Mouse (Mus musculus) CH12.LX (cell line): ENCODE results near the gene Ints1. TPM values are rescaled to one million over a fixed set of nuclear protein-coding genes. Genes with fewer than 3 reads are reported as not detected.

ENCODE experiments used
- DNase-seq: peaks from one replicate; pipeline ENCODE4 v3.0.0-alpha.2; 2013; ENCODE audit errors: extremely low read depth
- H3K27ac ChIP-seq: 2 replicates; pipeline ENCODE4 v1.5.1; 2012; ENCODE audit warnings: low read depth, mild to moderate bottlenecking, control low read depth, moderate library complexity; ENCODE audit not compliant: insufficient read depth
- H3K27me3 ChIP-seq: replicated peaks from 2 replicates; pipeline ENCODE3; 2012; ENCODE audit warnings: inconsistent platforms
- H3K36me3 ChIP-seq, 2 experiments: replicated peaks in 1 of 2; 2 replicates each; pipeline versions ENCODE3 to v1.6.1; 2012; ENCODE audit warnings: inconsistent platforms in 1 of 2, low read length in 1 of 2, mild to moderate bottlenecking in 1 of 2, mixed read lengths in 1 of 2, moderate library complexity in 1 of 2; ENCODE audit not compliant: control insufficient read depth in 1 of 2, insufficient read depth in 1 of 2
- H3K4me1 ChIP-seq, 2 experiments: 2 replicates each; pipeline ENCODE4 v1.6.1; 2012; ENCODE audit warnings: inconsistent platforms in 1 of 2, moderate library complexity in 1 of 2; ENCODE audit not compliant: insufficient read depth in 2 of 2, control insufficient read depth in 1 of 2
- H3K4me2 ChIP-seq: 2 replicates; pipeline ENCODE4 v1.6.1; 2012; ENCODE audit warnings: low read depth, mild to moderate bottlenecking, control low read depth; ENCODE audit not compliant: poor library complexity, insufficient read depth, severe bottlenecking
- H3K4me3 ChIP-seq, 3 experiments: fragments of 150-350 bp in 1 of 3; sonication (generic) in 1 of 3; replicated peaks in 1 of 3; 2 replicates each; pipeline versions ENCODE3 to v1.5.1; 2011 to 2012; ENCODE audit warnings: low read depth in 2 of 3, low read length in 2 of 3, mild to moderate bottlenecking in 2 of 3, moderate library complexity in 2 of 3, control low read depth in 1 of 3, improper control_type of control experiment in 1 of 3, inconsistent platforms in 1 of 3, mixed read lengths in 1 of 3; ENCODE audit not compliant: poor library complexity in 1 of 3
- H3K79me2 ChIP-seq: replicated peaks from 2 replicates; pipeline ENCODE4 v1.6.1; 2012; ENCODE audit warnings: mild to moderate bottlenecking, moderate library complexity; ENCODE audit not compliant: control insufficient read depth, poor library complexity, insufficient read depth, severe bottlenecking; ENCODE audit errors: extremely low read depth
- H3K9ac ChIP-seq: 2 replicates; pipeline ENCODE4 v1.6.1; 2012; ENCODE audit warnings: low read depth, mild to moderate bottlenecking, control low read depth, moderate library complexity; ENCODE audit not compliant: insufficient read depth
- H3K9me3 ChIP-seq: replicated peaks from 2 replicates; pipeline ENCODE3; 2012; ENCODE audit warnings: low read length, inconsistent platforms, mixed read lengths
- CHD2 ChIP-seq: IDR thresholded peaks from 2 replicates; pipeline ENCODE4 v1.6.1; 2011; ENCODE audit warnings: low read length, improper control_type of control experiment
- CTCF ChIP-seq, 2 experiments: IDR thresholded peaks in 1 of 2; conservative IDR thresholded peaks in 1 of 2; 2 replicates each; pipeline ENCODE4 v1.5.1; 2011 to 2012; ENCODE audit warnings: low read depth in 2 of 2, low read length in 2 of 2, improper control_type of control experiment in 1 of 2, inconsistent platforms in 1 of 2, mild to moderate bottlenecking in 1 of 2, moderate library complexity in 1 of 2
- E2F4 ChIP-seq: IDR thresholded peaks from 2 replicates; pipeline ENCODE4 v1.6.1; 2011; ENCODE audit warnings: low read depth, low read length, improper control_type of control experiment; ENCODE audit not compliant: insufficient replicate concordance
- ELF1 ChIP-seq: IDR thresholded peaks from 2 replicates; pipeline ENCODE4 v1.6.1; 2014; ENCODE audit warnings: low read depth, mild to moderate bottlenecking, inconsistent platforms, low read length, improper control_type of control experiment
- ETS1 ChIP-seq: conservative IDR thresholded peaks from 2 replicates; pipeline ENCODE4 v1.6.1; 2012; ENCODE audit warnings: low read depth, mild to moderate bottlenecking, inconsistent platforms, low read length, improper control_type of control experiment, moderate library complexity
- GABPA ChIP-seq: IDR thresholded peaks from 2 replicates; pipeline ENCODE4 v1.6.1; 2012; ENCODE audit warnings: low read depth, low read length, improper control_type of control experiment, inconsistent platforms; ENCODE audit not compliant: insufficient replicate concordance
- IRF4 ChIP-seq: IDR thresholded peaks from 2 replicates; pipeline ENCODE4 v1.6.1; 2014; ENCODE audit warnings: low read depth, mild to moderate bottlenecking, inconsistent platforms, low read length, improper control_type of control experiment
- JUN ChIP-seq: IDR thresholded peaks from 2 replicates; pipeline ENCODE4 v1.6.1; 2011; ENCODE audit warnings: low read depth, mild to moderate bottlenecking, low read length, improper control_type of control experiment, moderate library complexity; ENCODE audit not compliant: insufficient read depth
- JUND ChIP-seq: conservative IDR thresholded peaks from 2 replicates; pipeline ENCODE4 v1.6.1; 2011; ENCODE audit warnings: low read depth, low read length, improper control_type of control experiment
- MEF2A ChIP-seq: IDR thresholded peaks from 2 replicates; pipeline ENCODE4 v1.6.1; 2014; ENCODE audit warnings: low read depth, mild to moderate bottlenecking, inconsistent platforms, low read length, improper control_type of control experiment, borderline replicate concordance
- NELFE ChIP-seq: IDR thresholded peaks from 2 replicates; pipeline ENCODE4 v1.6.1; 2011; ENCODE audit warnings: low read depth, low read length, improper control_type of control experiment
- NRF1 ChIP-seq: IDR thresholded peaks from 2 replicates; pipeline ENCODE4 v1.6.1; 2014; ENCODE audit warnings: low read depth, mild to moderate bottlenecking, inconsistent platforms, low read length, improper control_type of control experiment, moderate library complexity
- PAX5 ChIP-seq: IDR thresholded peaks from 2 replicates; pipeline ENCODE4 v1.6.1; 2012; ENCODE audit warnings: low read length, inconsistent platforms, mixed read lengths
- POLR2A ChIP-seq: IDR thresholded peaks from 2 replicates; pipeline ENCODE4 v1.6.1; 2011; ENCODE audit warnings: low read depth, mild to moderate bottlenecking, improper control_type of control experiment, low read length
- RAD21 ChIP-seq: IDR thresholded peaks from 2 replicates; pipeline ENCODE4 v1.6.1; 2011; ENCODE audit warnings: low read depth, mild to moderate bottlenecking, low read length, improper control_type of control experiment, moderate library complexity
- RCOR1 ChIP-seq: conservative IDR thresholded peaks from 2 replicates; pipeline ENCODE4 v1.6.1; 2012; ENCODE audit warnings: low read depth, mild to moderate bottlenecking, inconsistent platforms, low read length, improper control_type of control experiment
- SMC3 ChIP-seq: IDR thresholded peaks from 2 replicates; pipeline ENCODE4 v1.6.1; 2011; ENCODE audit warnings: low read depth, low read length, improper control_type of control experiment
- TBP ChIP-seq: conservative IDR thresholded peaks from 2 replicates; pipeline ENCODE4 v1.6.1; 2011; ENCODE audit warnings: low read depth, low read length, improper control_type of control experiment
- UBTF ChIP-seq: IDR thresholded peaks from 2 replicates; pipeline ENCODE4 v1.6.1; 2012; ENCODE audit warnings: low read depth, mild to moderate bottlenecking, inconsistent platforms, low read length, improper control_type of control experiment, moderate library complexity
- USF1 ChIP-seq: IDR thresholded peaks from 2 replicates; pipeline ENCODE4 v1.6.1; 2014; ENCODE audit warnings: low read depth, mild to moderate bottlenecking, inconsistent platforms, low read length, improper control_type of control experiment
- USF2 ChIP-seq: conservative IDR thresholded peaks from 2 replicates; pipeline ENCODE4 v1.6.1; 2011; ENCODE audit warnings: low read depth, low read length, improper control_type of control experiment
- ZC3H11A ChIP-seq: IDR thresholded peaks from 2 replicates; pipeline ENCODE4 v1.6.1; 2012; ENCODE audit warnings: low read depth, mild to moderate bottlenecking, inconsistent platforms, low read length, improper control_type of control experiment
- ZNF384 ChIP-seq: IDR thresholded peaks from 2 replicates; pipeline ENCODE4 v1.6.1; 2012; ENCODE audit warnings: low read depth, low read length, improper control_type of control experiment, inconsistent platforms
- dilution Hi-C: fragments of 300-500 bp; cut with MboI; formaldehyde crosslinking; loops from 2 replicates; pipeline ENCODE4 v1.14.3; 2020; ENCODE audit warnings: low sequenced_read_pairs; ENCODE audit not compliant: extremely low pct_unique_long_range_greater_than_20kb, extremely low pct_ligation_motif_present
- in situ Hi-C: fragments of 300-500 bp; cut with MboI; formaldehyde crosslinking; loops from 3 replicates; pipeline ENCODE4 v1.14.3; 2019; ENCODE audit warnings: low sequenced_read_pairs, low pct_ligation_motif_present, low pct_unique_long_range_greater_than_20kb, mixed read lengths
- polyA plus RNA-seq: library from polyadenylated mRNA; unstranded; fragments of >175 nt; gene quantifications from 2 replicates; pipeline ENCODE4 v1.2.1, GENCODE M21; 2012; ENCODE audit warnings: low read depth; ENCODE audit not compliant: insufficient read length
- total RNA-seq, 2 experiments: library from RNA; depleted of rRNA; stranded (reverse); fragments of 300-350 nt in 1 of 2; fragments of >200 nt in 1 of 2; gene quantifications; 2 replicates each; pipeline ENCODE4 v1.2.3; 2012 to 2014

Gene Ints1
- total and polyA plus RNA-seq, 3 experiments, result 19.8 to 88.2 (median 72.1) TPM

GRCm38 (mm10) chr5:139813963-139814381 is 38.5 kb upstream of the Ints1 start:
- no peak overlapping the region for H3K4me2 ChIP-seq
- H3K36me3 ChIP-seq, result peaks cover 0 to 1% of the 10 kb centered on the region in 2 experiments
- TF ChIP-seq POLR2A (no peak), CTCF (conservative IDR thresholded peaks at IDR 0.05 in 1 of 2, IDR thresholded peaks at IDR 0.05 in 1 of 2; ENCODE audit: low read depth in 2 of 2, low read length in 2 of 2) (no peak), NELFE (no peak)
- TF ChIP-seq, all 38 proteins: peak for 0
- Histone ChIP-seq H3K27me3 (peaks cover 13% of the 10 kb centered on the region), H3K9me3 (peaks cover 3% of the 10 kb centered on the region), H3K4me1 (peaks cover 16 to 24% of the 10 kb centered on the region in 2 experiments), H3K9ac (no peak overlapping the region), H3K27ac (no peak overlapping the region), H3K4me3 (no peak overlapping the region), H3K79me2 (no peaks in the 10 kb centered on the region)
- dilution Hi-C loops, result no loop called here
- DNase-seq, result no peak
- in situ Hi-C loops, result no loop called here

GRCm38 (mm10) chr5:139813126-139813490 is 37.6 kb upstream of the Ints1 start:
- no peak overlapping the region for H3K4me2 ChIP-seq
- no peaks in the 10 kb centered on the region for H3K79me2 ChIP-seq
- H3K36me3 ChIP-seq, result no peaks in the 10 kb centered on the region
- no peak overlapping the region for H3K9ac ChIP-seq
- TF ChIP-seq CHD2 (no peak), GABPA (no peak), JUND (no peak), TBP (no peak), RCOR1 (no peak), PAX5 (no peak), NRF1 (no peak), USF1 (no peak), USF2 (no peak), ELF1 (no peak), SMC3 (no peak), E2F4 (no peak)
- peaks cover 13% of the 10 kb centered on the region for H3K27me3 ChIP-seq
- no peak for DNase-seq
- in situ Hi-C loops, result no loop called here
- dilution Hi-C loops, result no loop called here
- peaks cover 16 to 24% of the 10 kb centered on the region in 2 experiments for H3K4me1 ChIP-seq
- peaks cover 3% of the 10 kb centered on the region for H3K9me3 ChIP-seq
- no peak overlapping the region for H3K4me3 ChIP-seq
- no peak overlapping the region for H3K27ac ChIP-seq

GRCm38 (mm10) chr5:139812398-139813125 is 37.1 kb upstream of the Ints1 start:
- in situ Hi-C loops, result no loop called here
- Histone ChIP-seq H3K4me1 (peaks cover 16 to 24% of the 10 kb centered on the region in 2 experiments), H3K36me3 (no peaks in the 10 kb centered on the region), H3K9ac (no peak overlapping the region), H3K4me3 (no peak overlapping the region)
- TF ChIP-seq UBTF (no peak), IRF4 (no peak), RAD21 (no peak), MEF2A (no peak), PAX5 (no peak), POLR2A (no peak), ZC3H11A (no peak), ZNF384 (no peak), ETS1 (no peak), JUN (no peak), JUND (no peak)
- TF ChIP-seq, all 38 proteins: peak for 0
- Histone ChIP-seq H3K9me3 (peaks cover 3% of the 10 kb centered on the region), H3K27ac (no peak overlapping the region), H3K4me2 (peak overlapping the region; percentile 7; the same call in 1 of the 2 replicates), H3K79me2 (no peaks in the 10 kb centered on the region), H3K27me3 (peaks cover 13% of the 10 kb centered on the region)
- no peak for DNase-seq
- dilution Hi-C loops, result no loop called here
